Mouse (Mus musculus) gonadal fat pad, adult 2 months (tissue): ENCODE data around the gene Ccdc102a. TPM values are rescaled to one million over a fixed set of nuclear protein-coding genes. Genes with fewer than 3 reads are reported as not detected.

Source experiments
- polyA plus RNA-seq: library from polyadenylated mRNA; depleted of rRNA; stranded (reverse); fragments of >200 nt; gene quantifications from 2 replicates; pipeline ENCODE4 v1.2.3, GENCODE M21; 2012; rRNA removed

Gene Ccdc102a
- polyA plus RNA-seq, 1 experiment, result 11.0 TPM

Other genes with a start within 250 kb of the Ccdc102a start
- gene Pllp, start 221.8 kb downstream of the Ccdc102a start, polyA plus RNA-seq, result 24.8 and 33.0 TPM in 2 replicates
- 1.1 and 2.6 TPM in 2 replicates for gene Ccl22, start 172.5 kb downstream of the Ccdc102a start, polyA plus RNA-seq
- 31.2 and 54.2 TPM in 2 replicates for gene Cx3cl1, start 146.1 kb downstream of the Ccdc102a start, polyA plus RNA-seq
- gene Ccl17, start 107.6 kb downstream of the Ccdc102a start, polyA plus RNA-seq, result 2.7 and 4.1 TPM in 2 replicates
- gene Coq9, start 79.8 kb downstream of the Ccdc102a start, polyA plus RNA-seq, result 129 and 131 TPM in 2 replicates
- gene Ciapin1, start 79.7 kb downstream of the Ccdc102a start, polyA plus RNA-seq, result 18.2 and 26.9 TPM in 2 replicates
- gene Polr2c, start 60.6 kb downstream of the Ccdc102a start, polyA plus RNA-seq, result 84.3 and 93.1 TPM in 2 replicates
- gene Dok4, start 41.8 kb downstream of the Ccdc102a start, polyA plus RNA-seq, result 16.9 and 24.3 TPM in 2 replicates
- gene Adgrg5, start 5.6 kb upstream of the Ccdc102a start, polyA plus RNA-seq, result 1.0 and 1.7 TPM in 2 replicates
- 326 and 447 TPM in 2 replicates for gene Adgrg1, start 56.7 kb upstream of the Ccdc102a start, polyA plus RNA-seq
- gene Adgrg3, start 99.6 kb upstream of the Ccdc102a start, polyA plus RNA-seq, result 5.5 TPM in 2 replicates
- 1.7 and 3.5 TPM in 2 replicates for gene Drc7, start 137.0 kb upstream of the Ccdc102a start, polyA plus RNA-seq
- gene Katnb1, start 163.1 kb upstream of the Ccdc102a start, polyA plus RNA-seq, result 20.0 TPM in 2 replicates